Mouse (Mus musculus): ENCODE data around the gene Zc3h8. TPM values are rescaled to one million over a fixed set of nuclear protein-coding genes. Genes with fewer than 3 reads are reported as not detected.

Gene Zc3h8
- 6.9 and 7.1 TPM in 2 replicates for polyA plus RNA-seq (2015; fragmentation: Nextera tagmentation; extraction: Ambion mirVana)

GRCm38 (mm10) chr2:128943538-128944528, at the start of gene Zc3h8:
Gene Zc3h8 (minus strand): TSS chr2:128944077.

GRCm38 (mm10) chr2:128967661-128968441, 24.0 kb upstream of the Zc3h8 start, which contains the start of gene Gm10762:
Gene Gm10762 (minus strand): TSS chr2:128967725.

DNA sequence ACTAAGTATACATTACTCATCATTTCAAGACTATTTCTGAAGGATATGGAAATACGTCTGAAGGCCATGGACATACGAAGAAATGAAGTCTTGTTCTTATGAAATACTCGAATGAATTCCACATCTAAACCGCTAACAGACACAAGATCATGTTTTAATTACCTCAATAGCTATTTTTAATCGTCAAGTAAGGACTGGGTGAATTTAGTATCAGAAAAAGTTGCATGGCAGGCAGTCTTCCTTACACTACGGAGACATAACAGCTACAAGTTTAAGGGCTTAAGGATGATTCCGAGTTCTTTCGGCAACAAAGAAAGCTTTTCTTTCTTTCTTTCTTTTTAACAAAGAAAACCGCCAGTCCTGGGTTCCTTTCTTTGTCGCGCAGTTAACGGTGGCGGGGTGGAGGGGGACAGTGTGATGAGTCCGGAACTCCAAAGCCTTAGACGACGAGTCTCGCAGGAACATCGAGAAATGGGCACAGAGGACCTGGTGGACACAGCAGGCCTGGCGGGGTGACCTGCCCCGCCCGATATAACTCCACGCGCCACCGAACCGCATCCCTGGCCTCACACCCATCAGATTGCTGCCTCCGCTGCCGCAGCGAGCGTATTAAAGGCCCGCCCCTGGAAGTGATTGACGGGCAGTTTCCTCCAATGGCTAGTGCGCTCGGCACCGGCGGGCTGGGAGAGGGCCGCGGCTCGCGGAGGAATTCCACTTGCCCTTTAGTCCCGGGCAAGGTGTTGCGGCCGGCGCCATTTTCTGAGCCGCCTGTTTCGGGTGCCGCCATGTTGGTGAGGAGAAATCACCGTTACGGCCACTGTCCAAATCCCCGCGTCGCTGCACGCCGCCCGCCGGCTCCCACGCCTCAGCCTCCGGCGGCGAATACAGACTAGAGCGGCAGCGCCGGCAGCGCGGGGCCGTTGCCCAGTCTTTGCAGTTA, 23.0 kb upstream of the Zc3h8 start, which contains the start of gene Zc3h6:
Gene Zc3h6, plus strand, starts transcription at position 762 of the 940 bp plus-strand sequence.

Small RNA genes lying within 50 kb of the gene (microRNA-seq; reads per million reads assigned to microRNA genes)
- 0 reads per million in 2 experiments for gene Gm22859

Other genes starting within 250 kb of the Zc3h8 start
- 2.0 and 2.4 TPM in 2 replicates for gene Mertk, start 245.1 kb downstream of the Zc3h8 start, polyA plus RNA-seq (2015; fragmentation: Nextera tagmentation; extraction: Ambion mirVana)
- gene Tmem87b, start 126.0 kb downstream of the Zc3h8 start, polyA plus RNA-seq (2015; fragmentation: Nextera tagmentation; extraction: Ambion mirVana), result 21.8 and 23.4 TPM in 2 replicates
- gene Fbln7, start 81.1 kb downstream of the Zc3h8 start, polyA plus RNA-seq (2015; fragmentation: Nextera tagmentation; extraction: Ambion mirVana), result 3.4 and 3.8 TPM in 2 replicates
- 3.4 and 4.7 TPM in 2 replicates for gene Zc3h6, start 23.3 kb upstream of the Zc3h8 start, polyA plus RNA-seq (2015; fragmentation: Nextera tagmentation; extraction: Ambion mirVana)
- gene Gm10762, start 23.6 kb upstream of the Zc3h8 start, polyA plus RNA-seq (2015; fragmentation: Nextera tagmentation; extraction: Ambion mirVana), result 13.2 and 13.3 TPM in 2 replicates
- 0.10 and 0.14 TPM in 2 replicates for gene Vinac1, start 104.1 kb upstream of the Zc3h8 start, polyA plus RNA-seq (2015; fragmentation: Nextera tagmentation; extraction: Ambion mirVana)
- gene Ttl, start 121.9 kb upstream of the Zc3h8 start, polyA plus RNA-seq (2015; fragmentation: Nextera tagmentation; extraction: Ambion mirVana), result 10.2 and 11.6 TPM in 2 replicates
- 8.9 and 9.2 TPM in 2 replicates for gene Polr1b, start 156.9 kb upstream of the Zc3h8 start, polyA plus RNA-seq (2015; fragmentation: Nextera tagmentation; extraction: Ambion mirVana)
- 18.1 and 19.8 TPM in 2 replicates for gene Chchd5, start 185.6 kb upstream of the Zc3h8 start, polyA plus RNA-seq (2015; fragmentation: Nextera tagmentation; extraction: Ambion mirVana)

All from skeletal muscle tissue, postnatal 0 days (tissue).